Mouse (Mus musculus) olfactory bulb, adult 2 months (tissue): ENCODE measurements at regions not wholly inside any gene's neighbourhood (a gene's known extent, or its start where the extent isn't known, plus 50 kb on each side); places are given as distances from the start of the nearest gene placed in this dataset.

Experiments used
- H3K27ac ChIP-seq: fragments of 200-500 bp; 2 replicates; pipeline ENCODE4 v1.5.1; 2012; ENCODE audit warnings: low read depth, low read length; ENCODE audit not compliant: insufficient read depth
- H3K4me1 ChIP-seq: fragments of 200-500 bp; 2 replicates; pipeline ENCODE4 v1.6.1; 2012; ENCODE audit warnings: low read length; ENCODE audit not compliant: control insufficient read depth, insufficient read depth
- H3K4me3 ChIP-seq: fragments of 200-500 bp; 2 replicates; pipeline ENCODE4 v1.5.1; 2012; ENCODE audit warnings: mild to moderate bottlenecking, low read depth, low read length, moderate library complexity; ENCODE audit not compliant: insufficient read depth
- CTCF ChIP-seq: fragments of 200-500 bp; IDR thresholded peaks from 2 replicates; pipeline ENCODE4 v1.5.1; 2012; ENCODE audit warnings: low read depth, mild to moderate bottlenecking, low read length, moderate library complexity; ENCODE audit not compliant: insufficient read depth
- POLR2A ChIP-seq: fragments of 200-500 bp; IDR thresholded peaks from 2 replicates; pipeline ENCODE4 v1.6.1; 2012; ENCODE audit warnings: mild to moderate bottlenecking, low read depth, low read length, moderate library complexity; ENCODE audit not compliant: insufficient read depth
- WGBS: fragments of 180-500 bp; shearing (Covaris S2); methylation state at CpG from one replicate; pipeline ENCODE4 v1.1.7; 2018; 5-methylcytosine and 5-hydroxymethylcytosine counted together

DNA sequence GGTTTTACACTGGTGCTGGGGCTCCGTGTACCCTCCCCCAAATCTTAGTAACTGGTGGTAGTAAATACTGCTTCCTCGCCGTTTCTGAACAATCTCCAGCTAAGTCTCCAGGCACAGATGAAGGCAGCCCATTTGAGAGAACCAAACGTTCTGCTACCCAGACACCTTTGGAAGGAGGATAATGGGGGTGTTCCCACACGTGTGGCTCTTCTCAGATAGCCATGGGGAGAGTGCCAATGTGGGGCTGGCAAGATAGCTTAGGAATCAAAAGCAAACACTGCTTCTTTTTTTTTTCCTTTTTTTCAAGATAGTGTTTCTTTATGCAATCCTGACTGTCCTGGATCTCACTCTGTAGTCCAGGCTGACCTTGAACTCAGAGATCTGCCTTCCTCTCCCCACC, 90.8 kb upstream of the Mrps10 start:
- TF ChIP-seq CTCF (no peak), POLR2A (no peak)
- H3K4me3 ChIP-seq: no peak overlapping the region
- H3K27ac ChIP-seq: peak overlapping the region; percentile 26; the same call in 1 of the 2 replicates
- 66% methylated on average over 5 of the region's 5 CpGs for WGBS
- H3K4me1 ChIP-seq: peaks cover 33% of the 10 kb centered on the region

GRCm38 (mm10) chr17:47276639-47277038, 92.0 kb upstream of the Mrps10 start:
- 31% methylated on average over 6 of the region's 6 CpGs for WGBS
- TF ChIP-seq CTCF (no peak), POLR2A (no peak)
- Histone ChIP-seq H3K4me3 (no peak overlapping the region), H3K27ac (peak overlapping the region; percentile 61), H3K4me1 (peaks cover 28% of the 10 kb centered on the region)

- TF ChIP-seq CTCF (no peak), POLR2A (no peak)
- Histone ChIP-seq H3K4me3 (no peak overlapping the region), H3K4me1 (peaks cover 28% of the 10 kb centered on the region), H3K27ac (peak overlapping the region; percentile 62; the same call in 1 of the 2 replicates)
- 50% methylated on average over 19 of the region's 19 CpGs for WGBS
Observed at GRCm38 (mm10) chr17:47275796-47276311, 92.8 kb upstream of the Mrps10 start.

DNA sequence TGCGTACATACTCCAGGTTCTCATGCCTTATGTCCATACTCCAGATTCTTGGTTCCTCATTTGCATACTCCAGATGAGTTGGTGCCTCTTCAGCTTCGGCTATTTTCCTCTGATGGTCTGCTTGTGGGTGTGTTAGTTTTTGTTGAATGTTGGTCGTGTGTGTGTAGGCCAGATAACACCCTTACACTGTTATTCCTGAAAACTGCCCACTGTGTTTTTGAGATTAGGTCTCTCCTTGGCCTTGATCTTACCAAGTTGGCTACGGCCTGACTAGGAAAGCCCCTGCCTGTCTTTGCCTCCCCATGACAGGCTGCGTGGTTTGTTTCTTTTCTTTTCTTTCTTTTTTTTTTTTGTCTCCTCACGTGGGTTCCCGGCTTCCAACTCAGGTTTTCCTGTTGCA, 95.4 kb upstream of the Mrps10 start:
- no peak overlapping the region for H3K27ac ChIP-seq
- 89% methylated on average over 7 of the region's 7 CpGs for WGBS
- H3K4me1 ChIP-seq: peaks cover 24% of the 10 kb centered on the region
- no peak overlapping the region for H3K4me3 ChIP-seq
- TF ChIP-seq POLR2A (no peak), CTCF (no peak)

- H3K27ac ChIP-seq: no peak overlapping the region
- no peak for TF ChIP-seq POLR2A
- no peak for TF ChIP-seq CTCF
- WGBS: 75% methylated on average over 7 of the region's 7 CpGs
- H3K4me1 ChIP-seq: peaks cover 20% of the 10 kb centered on the region
- H3K4me3 ChIP-seq: no peak overlapping the region
Observed at GRCm38 (mm10) chr17:47271979-47272677, 96.6 kb upstream of the Mrps10 start.

- H3K27ac ChIP-seq: no peak overlapping the region
- H3K4me3 ChIP-seq: no peak overlapping the region
- peaks cover 14% of the 10 kb centered on the region for H3K4me1 ChIP-seq
- TF ChIP-seq CTCF (no peak), POLR2A (no peak)
- WGBS: 87% methylated on average over 19 of the region's 19 CpGs
Observed at GRCm38 (mm10) chr17:47269053-47269891, 99.4 kb upstream of the Mrps10 start.

DNA sequence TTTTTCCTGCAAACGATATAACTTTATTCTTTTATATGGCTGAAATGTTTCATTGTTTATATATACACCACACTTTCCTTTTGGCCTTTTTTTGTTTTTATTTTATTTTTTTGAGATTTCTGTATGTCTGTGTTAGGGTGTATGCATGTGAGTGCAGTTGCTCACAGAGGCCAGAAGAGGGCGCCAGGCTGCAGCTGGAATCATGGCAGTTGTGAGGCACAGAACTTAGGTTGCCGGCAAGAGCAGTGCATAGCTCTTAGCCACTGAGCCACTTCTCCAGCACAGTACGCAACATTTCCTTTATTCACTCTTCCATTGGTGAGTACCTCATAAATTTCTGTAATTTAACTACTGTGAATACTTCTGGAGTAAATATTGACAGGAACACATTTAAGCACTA, 100.8 kb upstream of the Mrps10 start:
- 95% methylated on average over 4 of the region's 4 CpGs for WGBS
- TF ChIP-seq POLR2A (no peak), CTCF (no peak)

GRCm38 (mm10) chr17:47267076-47267475, 101.6 kb upstream of the Mrps10 start:
- H3K4me1 ChIP-seq: peaks cover 14% of the 10 kb centered on the region; the same call in 1 of the 2 replicates
- WGBS: 68% methylated on average over 13 of the region's 13 CpGs

More for the DNA sequence above, 100.8 kb upstream of the Mrps10 start:
- no peak overlapping the region for H3K27ac ChIP-seq
- peaks cover 14% of the 10 kb centered on the region; the same call in 1 of the 2 replicates for H3K4me1 ChIP-seq
- no peak overlapping the region for H3K4me3 ChIP-seq

DNA sequence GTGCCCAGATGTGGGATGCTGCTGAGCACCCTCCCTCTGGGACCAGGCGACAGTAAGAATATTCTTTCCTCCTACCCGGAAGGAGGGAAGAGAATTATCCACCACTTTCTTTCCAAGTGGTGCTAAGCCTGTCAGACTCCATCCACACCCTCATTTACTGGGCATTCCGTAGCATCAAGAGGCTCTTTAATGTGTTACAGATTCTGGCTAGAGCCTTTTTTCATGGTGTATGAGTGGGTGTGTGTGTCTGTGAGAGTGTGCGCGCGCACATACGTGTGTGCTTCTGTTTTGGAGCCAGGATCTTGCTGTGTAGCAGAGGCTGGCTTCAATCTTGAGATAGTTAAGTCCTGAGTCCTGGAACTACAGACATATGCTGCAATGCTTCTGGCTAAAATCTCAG, 102.4 kb upstream of the Mrps10 start:
- H3K4me3 ChIP-seq: no peak overlapping the region
- TF ChIP-seq POLR2A: no peak
- no peak for TF ChIP-seq CTCF
- H3K4me1 ChIP-seq: peaks cover 14% of the 10 kb centered on the region; the same call in 1 of the 2 replicates
- no peak overlapping the region for H3K27ac ChIP-seq
- 45% methylated on average over 7 of the region's 7 CpGs for WGBS

More at GRCm38 (mm10) chr17:47267076-47267475, 101.6 kb upstream of the Mrps10 start:
- TF ChIP-seq POLR2A (no peak), CTCF (no peak)
- H3K4me3 ChIP-seq: no peak overlapping the region
- no peak overlapping the region for H3K27ac ChIP-seq
